Mouse (Mus musculus): ENCODE measurements around the gene Bcl9.

Bcl9 gene

GRCm38 (mm10) chr3:97167126-97167525 is 130.6 kb downstream of the Bcl9 start:
- DNase-seq = no peak

- no peak for DNase-seq
Measured at GRCm38 (mm10) chr3:97164477-97164876, 133.2 kb downstream of the Bcl9 start.

GRCm38 (mm10) chr3:97161773-97162172 is 135.9 kb downstream of the Bcl9 start:
- DNase-seq = no peak

GRCm38 (mm10) chr3:97160908-97161307 is 136.8 kb downstream of the Bcl9 start:
- no peak for DNase-seq

GRCm38 (mm10) chr3:97159986-97160385 is 137.7 kb downstream of the Bcl9 start:
- DNase-seq = no peak

- no peak for DNase-seq
Measured at GRCm38 (mm10) chr3:97159509-97159850, 138.2 kb downstream of the Bcl9 start.

- peak; percentile 77 for DNase-seq
Measured at GRCm38 (mm10) chr3:97158611-97159508, 138.9 kb downstream of the Bcl9 start, which contains the start of gene Acp6. Acp6 (plus strand) TSS chr3:97158777.

- DNase-seq = peak; percentile 85
Measured at GRCm38 (mm10) chr3:97157958-97158599, 139.6 kb downstream of the Bcl9 start.

- peak; percentile 7 for DNase-seq
Measured at GRCm38 (mm10) chr3:97157308-97157707, 140.4 kb downstream of the Bcl9 start.

GRCm38 (mm10) chr3:97156431-97156830 is 141.3 kb downstream of the Bcl9 start:
- DNase-seq = peak; percentile 12

Measured in cerebellum, adult 11 months (tissue).